ENCODE assay signal across 28 mouse cellular contexts in the genomic region with DNA sequence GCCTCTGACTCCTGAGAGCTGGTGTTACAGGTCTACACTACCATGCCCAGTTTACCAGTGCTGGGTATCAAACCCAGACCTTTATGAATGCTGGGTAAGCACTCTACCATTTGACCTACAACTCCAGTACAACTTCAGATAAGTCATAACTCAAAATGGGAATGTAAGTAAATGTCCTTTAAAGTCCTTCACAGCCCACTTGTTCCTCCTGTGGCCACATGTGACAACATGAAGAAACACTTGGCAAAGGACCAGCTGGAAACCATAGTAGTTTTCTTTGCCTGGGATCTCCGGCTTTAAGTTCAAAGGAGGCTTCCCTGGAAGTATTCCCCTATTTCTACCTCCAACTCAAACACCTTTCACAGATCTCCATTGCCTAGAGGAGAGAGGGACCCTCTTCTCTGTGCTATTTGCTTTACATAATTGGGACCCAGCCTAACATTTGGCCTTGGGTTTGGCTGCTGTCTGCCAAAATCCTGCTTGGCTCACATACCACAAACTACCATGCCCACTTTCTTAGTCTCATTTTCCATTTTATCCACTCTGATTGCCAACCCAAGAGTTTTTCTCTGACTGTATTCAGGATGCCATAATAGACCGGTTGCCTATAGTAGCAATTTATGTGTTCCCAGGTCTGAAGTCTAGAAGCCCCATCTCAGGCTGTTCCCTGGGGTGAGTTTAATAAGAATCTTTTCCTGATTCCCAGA.
DNase-seq lines count a peak whose midpoint lies in the region; ATAC-seq lines count a peak whose summit lies in the region.
"Had no signal": no experiment of that assay in that cellular context is flagged by ENCODE, and none has a peak within 500 bp of the region (broad histone marks: within the 10 kb centered on the region; RNA-seq: fewer than 3 reads in every experiment).

No protein-coding gene starts in this region.

- no peak overlapping the region for H3K9ac ChIP-seq in forebrain, embryonic 14.5 days (ENCODE audit: low read length)
- H3K9ac ChIP-seq in forebrain, embryonic 13.5 days = no peak overlapping the region
- no peak overlapping the region for H3K9ac ChIP-seq in heart, embryonic 11.5 days (ENCODE audit: low read depth, low read length)
- H3K9ac ChIP-seq: heart, embryonic 15.5 days; hindbrain, embryonic 14.5 days; lung, embryonic 15.5 days; midbrain, embryonic 13.5 days; neural tube, embryonic 13.5 days; stomach, embryonic 15.5 days had no signal

- no peaks in the 10 kb centered on the region for H3K36me3 ChIP-seq in forebrain, embryonic 14.5 days (ENCODE audit: control insufficient read depth, insufficient read depth, low read length)
- H3K36me3 ChIP-seq in forebrain, embryonic 13.5 days (ENCODE audit: poor library complexity, severe bottlenecking) = no peaks in the 10 kb centered on the region
- no peaks in the 10 kb centered on the region for H3K36me3 ChIP-seq in heart, embryonic 11.5 days (ENCODE audit: control insufficient read depth, insufficient read depth, low read length)
- H3K36me3 ChIP-seq: forebrain, embryonic 10.5 days; heart, embryonic 15.5 days; lung, embryonic 15.5 days; midbrain, embryonic 13.5 days; neural tube, embryonic 13.5 days; stomach, embryonic 15.5 days had no signal

- no peak overlapping the region for H3K27ac ChIP-seq in forebrain, embryonic 14.5 days (ENCODE audit: low read depth, low read length)
- no peak overlapping the region for H3K27ac ChIP-seq in forebrain, embryonic 13.5 days
- H3K27ac ChIP-seq in heart, embryonic 11.5 days (ENCODE audit: low read depth, low read length) = no peak overlapping the region
- H3K27ac ChIP-seq: forebrain, embryonic 10.5 days; heart, embryonic 15.5 days; hindbrain, embryonic 14.5 days; layer of hippocampus, adult 2 months; lung, embryonic 15.5 days; midbrain, embryonic 13.5 days; neural tube, embryonic 13.5 days; stomach, embryonic 15.5 days had no signal

- H3K4me3 ChIP-seq in forebrain, embryonic 14.5 days (ENCODE audit: low read depth, low read length) = no peak overlapping the region
- no peak overlapping the region for H3K4me3 ChIP-seq in forebrain, embryonic 13.5 days
- H3K4me3 ChIP-seq in heart, embryonic 11.5 days (ENCODE audit: low read depth, low read length) = no peak overlapping the region
- H3K4me3 ChIP-seq: forebrain, embryonic 10.5 days; heart, embryonic 15.5 days; layer of hippocampus, adult 2 months; lung, embryonic 15.5 days; megakaryocyte, embryonic 14.5 days; midbrain, embryonic 13.5 days; myocyte; neural tube, embryonic 13.5 days; stomach, embryonic 15.5 days had no signal

- no peaks in the 10 kb centered on the region; the same call in 1 of the 2 replicates for H3K9me3 ChIP-seq in forebrain, embryonic 14.5 days (replicated peaks; ENCODE audit: control insufficient read depth, low read length)
- H3K9me3 ChIP-seq in forebrain, embryonic 13.5 days (replicated peaks) = no peaks in the 10 kb centered on the region
- H3K9me3 ChIP-seq in heart, embryonic 11.5 days (replicated peaks; ENCODE audit: control insufficient read depth, low read length) = no peaks in the 10 kb centered on the region
- H3K9me3 ChIP-seq: heart, embryonic 15.5 days; lung, embryonic 15.5 days; midbrain, embryonic 13.5 days; neural tube, embryonic 13.5 days; stomach, embryonic 15.5 days had no signal

- no peak overlapping the region for H3K4me2 ChIP-seq in forebrain, embryonic 14.5 days (ENCODE audit: low read length)
- H3K4me2 ChIP-seq in forebrain, embryonic 13.5 days = no peak overlapping the region
- H3K4me2 ChIP-seq in heart, embryonic 11.5 days = no peak overlapping the region
- H3K4me2 ChIP-seq: heart, embryonic 15.5 days; hindbrain, embryonic 14.5 days; liver, embryonic 11.5 days; lung, embryonic 15.5 days; midbrain, embryonic 13.5 days; neural tube, embryonic 13.5 days; stomach, embryonic 15.5 days had no signal

- WGBS in forebrain, embryonic 14.5 days = 72% methylated on average over 2 of the region's 2 CpGs
- 83% methylated on average over 2 of the region's 2 CpGs for WGBS in forebrain, embryonic 13.5 days
- 86% methylated on average over 2 of the region's 2 CpGs for WGBS in heart, embryonic 11.5 days (ENCODE audit: insufficient replicate concordance)

- H3K4me1 ChIP-seq in forebrain, embryonic 14.5 days (ENCODE audit: control insufficient read depth, insufficient read depth, low read length) = peaks cover 13% of the 10 kb centered on the region
- H3K4me1 ChIP-seq in forebrain, embryonic 13.5 days = peaks cover 30% of the 10 kb centered on the region
- H3K4me1 ChIP-seq in heart, embryonic 11.5 days (ENCODE audit: control insufficient read depth, insufficient read depth, low read length) = no peaks in the 10 kb centered on the region
- H3K4me1 ChIP-seq: heart, embryonic 15.5 days; lung, embryonic 15.5 days; megakaryocyte, embryonic 14.5 days; midbrain, embryonic 13.5 days; stomach, embryonic 15.5 days had no signal

- no peak for ATAC-seq in forebrain, embryonic 14.5 days
- no peak for ATAC-seq in forebrain, embryonic 13.5 days
- ATAC-seq in heart, embryonic 11.5 days (replicated peaks; ENCODE audit: insufficient number of reproducible peaks, low FRiP score, low TSS enrichment) = no peak
- ATAC-seq in monocyte, adult 5-6 weeks (replicated peaks; ENCODE audit: insufficient number of reproducible peaks, low FRiP score, low TSS enrichment, poor library complexity, severe bottlenecking) = no peak
- ATAC-seq: inflammation-experienced regulatory T-cells, adult 6 months; midbrain, embryonic 13.5 days had no signal

- DNase-seq in forebrain, embryonic 14.5 days (ENCODE audit: low spot score) = peak; percentile 56
- DNase-seq in adrenal gland, postnatal 10 days = peak; percentile 68
- DNase-seq in lung, adult 18-20 months = peak; percentile 15 to 36
- DNase-seq in lung, postnatal 14 days = peak; percentile 36
- DNase-seq: cerebellum, adult 9-10 months; gastrocnemius, postnatal 36 days; heart, postnatal 36 days; kidney, adult 9 months; kidney, postnatal 14 days; right cerebral cortex, adult 18-20 months; right cerebral cortex, postnatal 4 days; thymus, adult 2 months; thymus, postnatal 4 days had no signal

- no peaks in the 10 kb centered on the region for H3K27me3 ChIP-seq in forebrain, embryonic 14.5 days (replicated peaks; ENCODE audit: control insufficient read depth, insufficient read depth, low read length)
- no peaks in the 10 kb centered on the region for H3K27me3 ChIP-seq in forebrain, embryonic 13.5 days
- no peaks in the 10 kb centered on the region for H3K27me3 ChIP-seq in heart, embryonic 11.5 days (ENCODE audit: control insufficient read depth, insufficient read depth, low read length)
- H3K27me3 ChIP-seq: stomach, embryonic 15.5 days had no signal
